Mouse (Mus musculus): Measurements from ENCODE around the gene N4bp2l2. TPM values are rescaled to one million over a fixed set of nuclear protein-coding genes. Genes with fewer than 3 reads are reported as not detected.

The N4bp2l2 gene
- polyA plus RNA-seq, 2 experiments = 35.0 to 57.3 TPM

DNA sequence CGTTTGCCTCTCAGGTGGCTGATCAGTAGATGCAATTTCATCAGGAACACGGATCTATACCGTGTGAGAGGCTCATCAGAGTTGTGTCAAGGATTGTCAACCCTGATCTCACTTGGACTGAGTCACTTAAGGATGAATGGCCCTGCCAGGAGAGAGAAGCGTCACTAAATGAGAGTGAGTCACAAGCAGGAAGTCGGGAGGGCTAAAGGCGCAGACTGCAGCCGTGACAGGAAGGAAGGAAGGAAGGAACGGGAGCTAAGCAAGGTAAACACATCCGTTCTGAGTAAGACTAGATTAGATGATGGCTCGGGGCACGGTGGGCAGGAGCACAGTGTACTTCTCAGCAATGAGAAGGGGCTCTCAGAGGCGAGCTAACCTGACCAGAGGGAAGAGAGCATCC lies 54.3 kb downstream of the N4bp2l2 start:
- WGBS = 70% methylated on average over 12 of the region's 12 CpGs

DNA sequence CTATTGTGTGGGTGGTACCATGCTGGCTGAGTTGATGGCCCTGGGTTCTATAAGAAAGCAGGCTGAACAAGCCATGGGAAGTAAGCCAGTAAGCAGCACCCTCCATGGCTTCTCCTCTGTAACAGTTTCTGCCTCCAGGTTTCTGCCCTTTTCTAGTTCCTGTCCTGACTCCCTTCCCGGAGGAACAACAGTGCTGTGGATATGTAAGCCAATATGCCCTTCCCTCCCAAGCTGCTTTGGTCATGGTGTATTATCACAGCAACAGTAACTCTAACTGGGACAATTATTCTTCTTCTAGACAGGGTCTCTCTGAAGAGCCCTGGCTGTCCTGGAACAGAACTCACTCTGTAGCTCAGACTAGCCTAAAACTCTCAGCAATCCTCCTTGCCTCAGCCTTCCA lies 54.8 kb downstream of the N4bp2l2 start:
- H3K9me3 ChIP-seq (ENCODE audit: control insufficient read depth, low read length) = no peaks in the 10 kb centered on the region
- no peak overlapping the region for H3K4me2 ChIP-seq (replicated peaks; ENCODE audit: low read depth, low read length, severe bottlenecking)
- ATAC-seq (ENCODE audit: low FRiP score, low read depth) (no peak), DNase-seq (ENCODE audit: low spot score) (no peak)
- no peaks in the 10 kb centered on the region for H3K27me3 ChIP-seq (ENCODE audit: control insufficient read depth, insufficient read depth, low read length)
- no peak overlapping the region for H3K4me3 ChIP-seq (replicated peaks; ENCODE audit: low read length)
- H3K36me3 ChIP-seq (ENCODE audit: control insufficient read depth, insufficient read depth, low read length) = no peaks in the 10 kb centered on the region
- no peak for TF ChIP-seq POLR2A (IDR thresholded peaks at IDR 0.05; ENCODE audit: borderline replicate concordance, extremely low read depth, insufficient read depth, insufficient read length)
- WGBS = 90% methylated on average over 1 of the region's 1 CpGs
- no peaks in the 10 kb centered on the region for H3K4me1 ChIP-seq (ENCODE audit: control insufficient read depth, insufficient read depth, low read length)
- no peak overlapping the region for H3K9ac ChIP-seq (ENCODE audit: low read depth, low read length, severe bottlenecking)
- no peak overlapping the region for H3K27ac ChIP-seq (replicated peaks; ENCODE audit: low read depth, low read length)

More for the DNA sequence above, 54.3 kb downstream of the N4bp2l2 start:
- no peak for DNase-seq (ENCODE audit: low spot score)
- no peak overlapping the region for H3K27ac ChIP-seq (replicated peaks; ENCODE audit: low read depth, low read length)
- TF ChIP-seq POLR2A (IDR thresholded peaks at IDR 0.05; ENCODE audit: borderline replicate concordance, extremely low read depth, insufficient read depth, insufficient read length) = no peak
- no peak overlapping the region for H3K4me2 ChIP-seq (replicated peaks; ENCODE audit: low read depth, low read length, severe bottlenecking)
- H3K4me3 ChIP-seq (replicated peaks; ENCODE audit: low read length) = no peak overlapping the region
- no peaks in the 10 kb centered on the region for H3K9me3 ChIP-seq (ENCODE audit: control insufficient read depth, low read length)
- no peak for ATAC-seq (ENCODE audit: low FRiP score, low read depth)
- no peaks in the 10 kb centered on the region for H3K36me3 ChIP-seq (ENCODE audit: control insufficient read depth, insufficient read depth, low read length)
- H3K4me1 ChIP-seq (ENCODE audit: control insufficient read depth, insufficient read depth, low read length) = no peaks in the 10 kb centered on the region
- H3K27me3 ChIP-seq (ENCODE audit: control insufficient read depth, insufficient read depth, low read length) = no peaks in the 10 kb centered on the region
- no peak overlapping the region for H3K9ac ChIP-seq (ENCODE audit: low read depth, low read length, severe bottlenecking)

DNA sequence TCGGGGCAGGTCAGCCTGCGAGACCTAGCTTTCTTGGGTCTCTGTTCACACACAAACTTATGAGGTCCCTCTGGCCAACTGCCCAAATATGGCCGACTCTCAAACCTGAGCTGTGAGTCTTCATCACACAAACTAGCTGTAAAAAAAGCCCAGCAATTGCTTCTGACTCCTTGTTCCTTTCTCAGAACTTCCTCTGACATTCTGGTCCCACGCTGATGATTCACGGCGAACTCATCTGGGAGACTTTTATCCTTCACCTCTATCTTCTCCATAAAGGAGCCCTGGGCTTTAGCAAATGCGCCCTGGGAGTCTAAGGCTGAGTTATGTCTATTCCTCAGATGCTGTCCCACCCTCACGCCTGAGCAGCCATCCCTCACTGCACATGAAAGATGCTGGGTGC lies 58.4 kb downstream of the N4bp2l2 start:
- Histone ChIP-seq H3K27me3 (ENCODE audit: control insufficient read depth, insufficient read depth, low read length) (no peaks in the 10 kb centered on the region), H3K27ac (replicated peaks; ENCODE audit: low read depth, low read length) (no peak overlapping the region), H3K36me3 (ENCODE audit: control insufficient read depth, insufficient read depth, low read length) (no peaks in the 10 kb centered on the region), H3K4me1 (ENCODE audit: control insufficient read depth, insufficient read depth, low read length) (no peaks in the 10 kb centered on the region), H3K9me3 (ENCODE audit: control insufficient read depth, low read length) (no peaks in the 10 kb centered on the region), H3K4me2 (replicated peaks; ENCODE audit: low read depth, low read length, severe bottlenecking) (no peak overlapping the region), H3K4me3 (replicated peaks; ENCODE audit: low read length) (no peak overlapping the region), H3K9ac (ENCODE audit: low read depth, low read length, severe bottlenecking) (no peak overlapping the region)
- ATAC-seq (ENCODE audit: low FRiP score, low read depth) (no peak), DNase-seq (ENCODE audit: low spot score) (no peak)
- WGBS = 91% methylated on average over 8 of the region's 8 CpGs
- no peak for TF ChIP-seq POLR2A (IDR thresholded peaks at IDR 0.05; ENCODE audit: borderline replicate concordance, extremely low read depth, insufficient read depth, insufficient read length)

DNA sequence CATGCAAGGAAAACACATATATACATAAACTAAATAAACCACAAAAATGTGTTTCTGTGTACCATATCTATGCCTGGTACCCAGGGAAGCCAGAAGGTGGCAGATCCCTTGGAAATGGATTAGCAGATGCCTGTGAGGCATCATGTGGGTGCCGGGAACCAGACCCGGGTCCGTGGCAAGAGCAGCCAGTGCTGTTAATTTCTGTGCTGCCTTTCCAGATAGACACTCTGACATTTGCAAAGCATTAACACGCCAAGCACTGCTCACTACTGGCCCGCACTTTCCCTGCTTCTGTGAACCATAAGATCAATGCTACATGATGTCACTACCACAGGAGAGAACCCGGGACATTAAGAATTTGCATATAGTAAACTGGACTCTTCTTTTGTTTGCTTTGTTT lies 59.9 kb downstream of the N4bp2l2 start:
- H3K4me3 ChIP-seq (replicated peaks; ENCODE audit: low read length) = no peak overlapping the region
- no peak overlapping the region for H3K27ac ChIP-seq (replicated peaks; ENCODE audit: low read depth, low read length)
- H3K36me3 ChIP-seq (ENCODE audit: control insufficient read depth, insufficient read depth, low read length) = no peaks in the 10 kb centered on the region
- H3K4me1 ChIP-seq (ENCODE audit: control insufficient read depth, insufficient read depth, low read length) = no peaks in the 10 kb centered on the region
- DNase-seq (ENCODE audit: low spot score) (no peak), ATAC-seq (ENCODE audit: low FRiP score, low read depth) (no peak)
- WGBS = 93% methylated on average over 6 of the region's 6 CpGs
- no peak overlapping the region for H3K9ac ChIP-seq (ENCODE audit: low read depth, low read length, severe bottlenecking)
- no peak overlapping the region for H3K4me2 ChIP-seq (replicated peaks; ENCODE audit: low read depth, low read length, severe bottlenecking)
- no peaks in the 10 kb centered on the region for H3K27me3 ChIP-seq (ENCODE audit: control insufficient read depth, insufficient read depth, low read length)
- H3K9me3 ChIP-seq (ENCODE audit: control insufficient read depth, low read length) = no peaks in the 10 kb centered on the region
- no peak for TF ChIP-seq POLR2A (IDR thresholded peaks at IDR 0.05; ENCODE audit: borderline replicate concordance, extremely low read depth, insufficient read depth, insufficient read length)

DNA sequence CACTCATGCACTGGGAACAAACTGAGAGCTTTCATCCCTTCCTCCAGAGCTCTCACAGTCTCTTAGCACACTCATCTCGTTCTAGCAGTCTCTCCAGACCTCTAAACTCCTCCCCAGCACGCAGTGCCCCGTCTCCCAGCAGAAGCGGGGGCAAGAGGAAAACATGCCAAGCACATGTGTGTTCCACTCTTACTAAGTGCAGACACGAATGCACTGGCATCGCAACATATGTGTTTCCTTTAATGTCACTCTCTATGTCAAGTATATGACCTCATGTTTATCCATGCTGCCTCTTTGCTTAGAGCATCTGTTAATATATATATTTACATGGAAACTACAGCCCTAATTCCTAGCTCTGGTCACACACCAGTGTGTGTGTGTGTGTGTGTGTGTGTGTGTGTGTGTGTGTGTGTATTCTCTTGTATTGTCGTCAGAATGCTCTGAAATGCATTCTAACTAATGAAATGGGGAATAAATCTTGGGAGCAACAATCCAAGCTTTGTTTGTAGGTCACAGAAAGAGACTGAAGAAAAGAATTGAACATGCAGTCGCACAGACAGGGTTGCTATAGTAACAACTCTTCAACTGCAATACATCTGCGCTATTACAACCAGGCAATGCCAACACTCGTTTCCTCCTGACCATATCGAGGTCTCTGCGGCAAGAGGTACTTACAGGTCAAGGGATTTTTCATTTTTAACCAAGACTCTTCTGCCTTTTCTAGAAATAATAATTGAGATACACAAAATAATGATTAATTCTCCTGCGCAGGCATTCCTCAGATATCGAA lies 64.3 kb downstream of the N4bp2l2 start:
- Histone ChIP-seq H3K4me2 (replicated peaks; ENCODE audit: low read depth, low read length, severe bottlenecking) (no peak overlapping the region), H3K9me3 (ENCODE audit: control insufficient read depth, low read length) (no peaks in the 10 kb centered on the region), H3K9ac (ENCODE audit: low read depth, low read length, severe bottlenecking) (no peak overlapping the region), H3K4me1 (ENCODE audit: control insufficient read depth, insufficient read depth, low read length) (no peaks in the 10 kb centered on the region), H3K27me3 (ENCODE audit: control insufficient read depth, insufficient read depth, low read length) (no peaks in the 10 kb centered on the region), H3K4me3 (replicated peaks; ENCODE audit: low read length) (no peak overlapping the region), H3K36me3 (ENCODE audit: control insufficient read depth, insufficient read depth, low read length) (no peaks in the 10 kb centered on the region), H3K27ac (replicated peaks; ENCODE audit: low read depth, low read length) (no peak overlapping the region)
- no peak for ATAC-seq (ENCODE audit: low FRiP score, low read depth)
- no peak for DNase-seq (ENCODE audit: low spot score)
- no peak for TF ChIP-seq POLR2A (IDR thresholded peaks at IDR 0.05; ENCODE audit: borderline replicate concordance, extremely low read depth, insufficient read depth, insufficient read length)
- WGBS = 80% methylated on average over 14 of the region's 14 CpGs

All from limb, embryonic 14.5 days (tissue).